Mouse (Mus musculus) testis, postnatal 10 days (tissue): ENCODE measurements around the gene Gm28363.
"Not testable (repeated sequence)": the region's sequence is repeated elsewhere in the genome, so short reads cannot be mapped to it uniquely, and the experiment has no call there.

Source experiments
- DNase-seq: peaks from one replicate; pipeline ENCODE4 v3.0.0; 2021; ENCODE audit warnings: low spot score

Gm28363 gene

GRCm38 (mm10) chr1:117696831-117697230 lies at the start of gene Gm28363:
TSS of gene Gm28363 (plus strand) at chr1:117697131.
- not testable (repeated sequence) for DNase-seq

GRCm38 (mm10) chr1:117650236-117650635 lies 46.7 kb upstream of the Gm28363 start:
- not testable (repeated sequence) for DNase-seq
